Mouse (Mus musculus): ENCODE measurements at regions not wholly inside any gene's neighbourhood (a gene's known extent, or its start where the extent isn't known, plus 50 kb on each side); places are given as distances from the start of the nearest gene placed in this dataset.

GRCm38 (mm10) chr10:99366162-99366561, 103.1 kb downstream of the Dusp6 start:
- no peak for ATAC-seq (replicated peaks; ENCODE audit: poor library complexity)

- ATAC-seq (replicated peaks; ENCODE audit: poor library complexity): no peak
These were observed 104.7 kb downstream of the Dusp6 start for GRCm38 (mm10) chr10:99367757-99368156.

- ATAC-seq (replicated peaks; ENCODE audit: poor library complexity): no peak
These were observed 112.1 kb downstream of the Dusp6 start for GRCm38 (mm10) chr10:99375101-99375500.

GRCm38 (mm10) chr10:99376430-99376829, 113.4 kb downstream of the Dusp6 start:
- ATAC-seq (replicated peaks; ENCODE audit: poor library complexity): no peak

GRCm38 (mm10) chr10:99377548-99377947, 114.5 kb downstream of the Dusp6 start:
- no peak for ATAC-seq (replicated peaks; ENCODE audit: poor library complexity)

GRCm38 (mm10) chr10:99379156-99379555, 116.1 kb downstream of the Dusp6 start:
- no peak for ATAC-seq (replicated peaks; ENCODE audit: poor library complexity)

GRCm38 (mm10) chr10:99380170-99380569, 117.1 kb downstream of the Dusp6 start:
- ATAC-seq (replicated peaks; ENCODE audit: poor library complexity): peak; percentile 67

- ATAC-seq (replicated peaks; ENCODE audit: poor library complexity): peak; percentile 43; the same call in 1 of the 2 replicates
These were observed 120.0 kb downstream of the Dusp6 start for GRCm38 (mm10) chr10:99383028-99383427.

- ATAC-seq (replicated peaks; ENCODE audit: poor library complexity): no peak
These were observed 121.3 kb downstream of the Dusp6 start for GRCm38 (mm10) chr10:99384366-99384765.

- ATAC-seq (replicated peaks; ENCODE audit: poor library complexity): no peak
These were observed 121.8 kb downstream of the Dusp6 start for GRCm38 (mm10) chr10:99384851-99385250.

GRCm38 (mm10) chr10:99385854-99386253, 122.8 kb downstream of the Dusp6 start:
- ATAC-seq (replicated peaks; ENCODE audit: poor library complexity): 0 out of 2 replicates have a peak, but pooled peaks have one; percentile 38

- no peak for ATAC-seq (replicated peaks; ENCODE audit: poor library complexity)
These were observed 125.5 kb downstream of the Dusp6 start for GRCm38 (mm10) chr10:99388526-99388925.

GRCm38 (mm10) chr10:99388986-99389385, 126.0 kb downstream of the Dusp6 start:
- ATAC-seq (replicated peaks; ENCODE audit: poor library complexity): no peak

GRCm38 (mm10) chr10:99390609-99391183, 127.7 kb downstream of the Dusp6 start:
- ATAC-seq (replicated peaks; ENCODE audit: poor library complexity): no peak

GRCm38 (mm10) chr10:99391725-99392124, 128.7 kb downstream of the Dusp6 start:
- peak; percentile 74 for ATAC-seq (replicated peaks; ENCODE audit: poor library complexity)

GRCm38 (mm10) chr10:99392979-99393378, 129.9 kb downstream of the Dusp6 start:
- ATAC-seq (replicated peaks; ENCODE audit: poor library complexity): peak; percentile 35

GRCm38 (mm10) chr10:99393523-99393922, 130.5 kb downstream of the Dusp6 start:
- peak; percentile 56; the same call in 1 of the 2 replicates for ATAC-seq (replicated peaks; ENCODE audit: poor library complexity)

GRCm38 (mm10) chr10:99395411-99395810, 132.4 kb downstream of the Dusp6 start:
- ATAC-seq (replicated peaks; ENCODE audit: poor library complexity): no peak

GRCm38 (mm10) chr10:99396630-99397029, 133.6 kb downstream of the Dusp6 start:
- ATAC-seq (replicated peaks; ENCODE audit: poor library complexity): no peak

GRCm38 (mm10) chr10:99400076-99400475, 137.0 kb downstream of the Dusp6 start:
- ATAC-seq (replicated peaks; ENCODE audit: poor library complexity): no peak

GRCm38 (mm10) chr10:99406764-99407163, 143.7 kb downstream of the Dusp6 start:
- ATAC-seq (replicated peaks; ENCODE audit: poor library complexity): no peak

- ATAC-seq (replicated peaks; ENCODE audit: poor library complexity): peak; percentile 55; the same call in 1 of the 2 replicates
These were observed 145.8 kb downstream of the Dusp6 start for GRCm38 (mm10) chr10:99408786-99409185.

- ATAC-seq (replicated peaks; ENCODE audit: poor library complexity): no peak
These were observed 146.7 kb downstream of the Dusp6 start for GRCm38 (mm10) chr10:99409744-99410143.

Measured in megakaryocyte progenitor cell, adult 5-6 weeks (primary cell).